Mouse (Mus musculus): ENCODE results near the gene Rap1a. TPM values are rescaled to one million over a fixed set of nuclear protein-coding genes. Genes with fewer than 3 reads are reported as not detected.

Gene Rap1a
- total and polyA plus RNA-seq, 2 experiments from 2014 or later = 19.0 to 78.6 TPM

GRCm38 (mm10) chr3:105787328-105787727 is 13.8 kb downstream of the Rap1a start:
- H3K4me3 ChIP-seq (ENCODE audit: low read length) = no peak overlapping the region
- 99% methylated on average over 3 of the region's 3 CpGs for WGBS
- no peak for ATAC-seq

GRCm38 (mm10) chr3:105785865-105786264 is 15.3 kb downstream of the Rap1a start:
- H3K9me3 ChIP-seq (ENCODE audit: low read length) = no peaks in the 10 kb centered on the region
- DNase-seq (ENCODE audit: low spot score) (no peak), ATAC-seq (no peak)
- no peak overlapping the region for H3K9ac ChIP-seq (replicated peaks; ENCODE audit: low read length)
- no peak overlapping the region for H3K4me2 ChIP-seq (ENCODE audit: low read depth, low read length)
- H3K36me3 ChIP-seq (ENCODE audit: insufficient read depth, low read length) = no peaks in the 10 kb centered on the region
- H3K4me1 ChIP-seq (ENCODE audit: insufficient read depth, low read length) = no peaks in the 10 kb centered on the region
- H3K27ac ChIP-seq = no peak overlapping the region
- TF ChIP-seq CTCF (IDR thresholded peaks at IDR 0.05; ENCODE audit: low read depth) = no peak
- H3K4me3 ChIP-seq (ENCODE audit: low read length) = no peak overlapping the region
- no peaks in the 10 kb centered on the region for H3K27me3 ChIP-seq (ENCODE audit: insufficient read depth, low read length)

More at GRCm38 (mm10) chr3:105787328-105787727, 13.8 kb downstream of the Rap1a start:
- no peak for TF ChIP-seq CTCF (IDR thresholded peaks at IDR 0.05; ENCODE audit: low read depth)
- no peak overlapping the region for H3K9ac ChIP-seq (replicated peaks; ENCODE audit: low read length)
- no peaks in the 10 kb centered on the region for H3K4me1 ChIP-seq (ENCODE audit: insufficient read depth, low read length)
- no peaks in the 10 kb centered on the region for H3K9me3 ChIP-seq (ENCODE audit: low read length)
- no peaks in the 10 kb centered on the region for H3K36me3 ChIP-seq (ENCODE audit: insufficient read depth, low read length)
- H3K4me2 ChIP-seq (ENCODE audit: low read depth, low read length) = no peak overlapping the region
- H3K27ac ChIP-seq = no peak overlapping the region
- no peaks in the 10 kb centered on the region for H3K27me3 ChIP-seq (ENCODE audit: insufficient read depth, low read length)
- DNase-seq (ENCODE audit: low spot score) = no peak

GRCm38 (mm10) chr3:105783809-105784208 is 17.3 kb downstream of the Rap1a start:
- Histone ChIP-seq H3K27ac (no peak overlapping the region), H3K4me2 (ENCODE audit: low read depth, low read length) (no peak overlapping the region), H3K9ac (replicated peaks; ENCODE audit: low read length) (no peak overlapping the region), H3K36me3 (ENCODE audit: insufficient read depth, low read length) (no peaks in the 10 kb centered on the region), H3K4me3 (ENCODE audit: low read length) (no peak overlapping the region), H3K27me3 (ENCODE audit: insufficient read depth, low read length) (no peaks in the 10 kb centered on the region), H3K4me1 (ENCODE audit: insufficient read depth, low read length) (no peaks in the 10 kb centered on the region), H3K9me3 (ENCODE audit: low read length) (no peaks in the 10 kb centered on the region)
- no peak for DNase-seq (ENCODE audit: low spot score)
- TF ChIP-seq CTCF (IDR thresholded peaks at IDR 0.05; ENCODE audit: low read depth) = no peak
- no peak for ATAC-seq
- 21% methylated on average over 1 of the region's 1 CpGs for WGBS

GRCm38 (mm10) chr3:105782406-105782805 is 18.7 kb downstream of the Rap1a start:
- WGBS = 68% methylated on average over 7 of the region's 7 CpGs
- no peak overlapping the region for H3K4me2 ChIP-seq (ENCODE audit: low read depth, low read length)
- H3K36me3 ChIP-seq (ENCODE audit: insufficient read depth, low read length) = no peaks in the 10 kb centered on the region
- H3K9ac ChIP-seq (replicated peaks; ENCODE audit: low read length) = no peak overlapping the region
- H3K4me1 ChIP-seq (ENCODE audit: insufficient read depth, low read length) = no peaks in the 10 kb centered on the region
- H3K9me3 ChIP-seq (ENCODE audit: low read length) = no peaks in the 10 kb centered on the region
- DNase-seq (ENCODE audit: low spot score) = no peak
- no peak overlapping the region for H3K27ac ChIP-seq
- no peak for TF ChIP-seq CTCF (IDR thresholded peaks at IDR 0.05; ENCODE audit: low read depth)
- ATAC-seq = no peak
- H3K4me3 ChIP-seq (ENCODE audit: low read length) = no peak overlapping the region
- no peaks in the 10 kb centered on the region for H3K27me3 ChIP-seq (ENCODE audit: insufficient read depth, low read length)

GRCm38 (mm10) chr3:105777997-105778396 is 23.1 kb downstream of the Rap1a start:
- Histone ChIP-seq H3K4me1 (ENCODE audit: insufficient read depth, low read length) (no peaks in the 10 kb centered on the region), H3K9me3 (ENCODE audit: low read length) (no peaks in the 10 kb centered on the region), H3K27ac (no peak overlapping the region), H3K27me3 (ENCODE audit: insufficient read depth, low read length) (no peaks in the 10 kb centered on the region), H3K9ac (replicated peaks; ENCODE audit: low read length) (no peak overlapping the region), H3K4me2 (ENCODE audit: low read depth, low read length) (no peak overlapping the region), H3K4me3 (ENCODE audit: low read length) (no peak overlapping the region), H3K36me3 (ENCODE audit: insufficient read depth, low read length) (no peaks in the 10 kb centered on the region)
- no peak for TF ChIP-seq CTCF (IDR thresholded peaks at IDR 0.05; ENCODE audit: low read depth)
- DNase-seq (ENCODE audit: low spot score) (no peak), ATAC-seq (no peak)
- 96% methylated on average over 3 of the region's 3 CpGs for WGBS

- Histone ChIP-seq H3K4me1 (ENCODE audit: insufficient read depth, low read length) (no peaks in the 10 kb centered on the region), H3K4me2 (ENCODE audit: low read depth, low read length) (no peak overlapping the region), H3K27ac (no peak overlapping the region), H3K27me3 (ENCODE audit: insufficient read depth, low read length) (no peaks in the 10 kb centered on the region), H3K36me3 (ENCODE audit: insufficient read depth, low read length) (no peaks in the 10 kb centered on the region), H3K4me3 (ENCODE audit: low read length) (no peak overlapping the region), H3K9me3 (ENCODE audit: low read length) (no peaks in the 10 kb centered on the region), H3K9ac (replicated peaks; ENCODE audit: low read length) (no peak overlapping the region)
- DNase-seq (ENCODE audit: low spot score) (no peak), ATAC-seq (no peak)
- TF ChIP-seq CTCF (IDR thresholded peaks at IDR 0.05; ENCODE audit: low read depth) = no peak
Observed at GRCm38 (mm10) chr3:105774496-105774895, 26.6 kb downstream of the Rap1a start.

- Histone ChIP-seq H3K4me2 (ENCODE audit: low read depth, low read length) (no peak overlapping the region), H3K9me3 (ENCODE audit: low read length) (no peaks in the 10 kb centered on the region), H3K9ac (replicated peaks; ENCODE audit: low read length) (no peak overlapping the region), H3K36me3 (ENCODE audit: insufficient read depth, low read length) (no peaks in the 10 kb centered on the region), H3K4me1 (ENCODE audit: insufficient read depth, low read length) (no peaks in the 10 kb centered on the region), H3K27ac (no peak overlapping the region), H3K4me3 (ENCODE audit: low read length) (no peak overlapping the region), H3K27me3 (ENCODE audit: insufficient read depth, low read length) (no peaks in the 10 kb centered on the region)
- peak; percentile 51 for TF ChIP-seq CTCF (IDR thresholded peaks at IDR 0.05; ENCODE audit: low read depth)
- DNase-seq (ENCODE audit: low spot score) = no peak
- ATAC-seq = no peak
Observed at GRCm38 (mm10) chr3:105771534-105771933, 29.6 kb downstream of the Rap1a start.

All from hindbrain, postnatal 0 days (tissue).